Comparison of ENCODE assay signal across 8 mouse cellular contexts in the genomic region with DNA sequence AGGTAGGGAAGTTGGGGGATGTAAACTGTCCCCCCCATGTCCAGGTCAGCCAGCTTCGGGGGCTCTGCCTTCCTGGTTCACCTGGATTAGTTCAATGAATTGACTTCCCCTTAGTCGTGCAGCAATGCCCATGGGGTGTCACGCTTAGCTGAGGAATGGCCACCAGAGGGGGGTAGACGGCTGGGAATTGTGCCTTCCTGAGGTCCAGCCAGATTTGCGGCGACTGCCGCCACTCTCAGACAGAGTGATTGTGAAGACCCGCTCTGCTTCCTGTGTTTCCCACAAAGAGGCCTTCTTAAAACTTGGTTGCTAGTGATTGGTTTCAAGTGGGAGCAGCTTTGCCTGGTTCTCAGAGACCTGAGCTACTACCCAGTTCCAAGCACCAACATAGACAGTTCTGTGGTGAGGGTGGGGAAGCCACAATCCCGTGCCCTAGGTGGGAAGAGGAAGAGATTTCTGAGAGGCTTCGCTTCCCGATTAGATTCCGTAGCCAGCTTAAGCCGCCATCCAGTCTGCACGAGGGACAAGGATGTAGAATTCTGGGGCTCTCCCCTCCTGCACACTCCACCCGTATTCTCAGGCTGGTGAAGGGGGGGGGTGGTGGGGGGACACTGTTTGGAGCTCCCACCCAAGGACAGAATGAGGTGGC. TPM values are rescaled to one million over a fixed set of nuclear protein-coding genes. Genes with fewer than 3 reads are reported as not detected.
DNase-seq lines count a peak whose midpoint lies in the region; ATAC-seq lines count a peak whose summit lies in the region.

No protein-coding gene starts in this region.

- DNase-seq in ZHBTc4 (ENCODE audit: low read depth, low spot score) = peak; percentile 91
- peak; percentile 31 to 33 for DNase-seq in cerebellum, postnatal 36 days
- peak; percentile 8 to 13 for DNase-seq in gastrocnemius, adult 8-10 months (ENCODE audit: low spot score in 2 of 2)
- DNase-seq in hindlimb bud, embryonic 11.5 days (ENCODE audit: extremely low spot score, low read depth, low spot score) = peak; percentile 60
- peak; percentile 54 to 77 for DNase-seq in left cerebral cortex, postnatal 14 days (ENCODE audit: low spot score in 2 of 2)
- peak; percentile 96 for DNase-seq in midbrain, embryonic 11.5 days (ENCODE audit: low spot score, missing footprints)
- DNase-seq in skeletal muscle tissue, adult 2 months (ENCODE audit: low read depth, low spot score) = peak; percentile 18

- peaks cover 21% of the 10 kb centered on the region for H3K27me3 ChIP-seq in midbrain, embryonic 11.5 days (ENCODE audit: control insufficient read depth, insufficient read depth, low read length)

- no peaks in the 10 kb centered on the region for H3K9me3 ChIP-seq in midbrain, embryonic 11.5 days (ENCODE audit: control insufficient read depth, low read length)

- H3K9ac ChIP-seq in midbrain, embryonic 11.5 days (ENCODE audit: low read length) = peak overlapping the region; percentile 6; the same call in 1 of the 2 replicates

- H3K27ac ChIP-seq in midbrain, embryonic 11.5 days (ENCODE audit: low read depth, low read length) = no peak overlapping the region

- intact Hi-C loops in left cerebral cortex, postnatal 14 days (cut with DNase I) = loop anchor here (2.0 kb wide), 1 partner anchor 89 kb away; no protein-coding TSS in a partner anchor

- 3% methylated on average over 15 of the region's 15 CpGs for WGBS in midbrain, embryonic 11.5 days

- 0 out of 2 replicates have a peak, but pooled peaks cover 3% of the 10 kb centered on the region for H3K4me1 ChIP-seq in midbrain, embryonic 11.5 days (ENCODE audit: control insufficient read depth, insufficient read depth, low read length)

- no peak overlapping the region for H3K4me3 ChIP-seq in midbrain, embryonic 11.5 days (ENCODE audit: low read depth, low read length)

- H3K4me2 ChIP-seq in midbrain, embryonic 11.5 days = peak overlapping the region; percentile 33

- peak; percentile 35; the same call in 1 of the 2 replicates for ATAC-seq in midbrain, embryonic 11.5 days (ENCODE audit: low FRiP score)
- no peak for ATAC-seq in megakaryocyte, adult 5-6 weeks (ENCODE audit: poor library complexity, severe bottlenecking)

- H3K36me3 ChIP-seq in midbrain, embryonic 11.5 days (ENCODE audit: control insufficient read depth, insufficient read depth, low read length) = no peaks in the 10 kb centered on the region

RNA-seq across cellular contexts. Expression of a gene that starts 12.2 kb away (rescaled TPM):
- total RNA-seq in gastrocnemius, adult 8-10 months (2022) = not detected
- total RNA-seq in left cerebral cortex, postnatal 14 days (2021) = under 1 TPM; 0.18 to 0.27 TPM
- not detected in 2 replicates for polyA plus RNA-seq in midbrain, embryonic 11.5 days (2014; fragmentation: Nextera tagmentation; extraction: Ambion mirVana)
- total RNA-seq in megakaryocyte, adult 5-6 weeks (2015) = not detected in 2 replicates
- not detected in 2 replicates for total RNA-seq in megakaryocyte, adult 5-6 weeks (2017)

RNA-seq across cellular contexts. Expression of a gene that starts 34.0 kb away (rescaled TPM):
- total RNA-seq in gastrocnemius, adult 8-10 months (2022) = not detected
- total RNA-seq in left cerebral cortex, postnatal 14 days (2021) = not detected
- polyA plus RNA-seq in midbrain, embryonic 11.5 days (2014; fragmentation: Nextera tagmentation; extraction: Ambion mirVana) = not detected in 2 replicates
- not detected in 2 replicates for total RNA-seq in megakaryocyte, adult 5-6 weeks (2015)
- not detected in 2 replicates for total RNA-seq in megakaryocyte, adult 5-6 weeks (2017)

RNA-seq across cellular contexts. Expression of a gene that starts 48.4 kb away (rescaled TPM):
- total RNA-seq in gastrocnemius, adult 8-10 months (2022) = not detected
- total RNA-seq in left cerebral cortex, postnatal 14 days (2021) = not detected
- polyA plus RNA-seq in midbrain, embryonic 11.5 days (2014; fragmentation: Nextera tagmentation; extraction: Ambion mirVana) = not detected in 2 replicates
- total RNA-seq in megakaryocyte, adult 5-6 weeks (2015) = not detected in 2 replicates
- not detected in 2 replicates for total RNA-seq in megakaryocyte, adult 5-6 weeks (2017)

Comparison
In these comparisons a context has a peak if more than half of its experiments do, and no peak if none do; other contexts are left out.
1. DNase-seq: peak in every context shown above with its lines; median percentile 96 in midbrain, embryonic 11.5 days; 91 in ZHBTc4; 66 in left cerebral cortex, postnatal 14 days; 60 in hindlimb bud, embryonic 11.5 days; 32 in cerebellum, postnatal 36 days; 18 in skeletal muscle tissue, adult 2 months; 10 in gastrocnemius, adult 8-10 months.